Mouse (Mus musculus) hindbrain, embryonic 12.5 days (tissue): Measurements from ENCODE around the gene Camta1. TPM values are rescaled to one million over a fixed set of nuclear protein-coding genes. Genes with fewer than 3 reads are reported as not detected.

Source experiments
- ATAC-seq: fragments of 200-750 bp; cut with Nextera tagmentation; 2 replicates; pipeline ENCODE4 v1.8.0; 2017; ENCODE audit warnings: moderate TSS enrichment; ENCODE audit not compliant: low FRiP score
- H3K27ac ChIP-seq: fragments of 300-500 bp; sonication (generic); 2 replicates; pipeline ENCODE4 v1.5.1; 2016; ENCODE audit warnings: mild to moderate bottlenecking
- H3K27me3 ChIP-seq: fragments of 300-500 bp; sonication (generic); 2 replicates; pipeline ENCODE4 v1.6.1; 2016; ENCODE audit warnings: mild to moderate bottlenecking
- H3K36me3 ChIP-seq: fragments of 300-500 bp; sonication (generic); 2 replicates; pipeline ENCODE4 v1.6.1; 2016; ENCODE audit warnings: mild to moderate bottlenecking
- H3K4me1 ChIP-seq: fragments of 300-500 bp; sonication (generic); 2 replicates; pipeline ENCODE4 v1.6.1; 2016
- H3K4me2 ChIP-seq: fragments of 300-500 bp; sonication (generic); replicated peaks from 2 replicates; pipeline ENCODE4 v1.6.1; 2016; ENCODE audit warnings: mild to moderate bottlenecking
- H3K4me3 ChIP-seq: fragments of 300-500 bp; sonication (generic); 2 replicates; pipeline ENCODE4 v1.5.1; 2016; ENCODE audit warnings: mild to moderate bottlenecking
- H3K9ac ChIP-seq: fragments of 300-500 bp; sonication (generic); 2 replicates; pipeline ENCODE4 v1.6.1; 2016; ENCODE audit warnings: mild to moderate bottlenecking, moderate library complexity
- H3K9me3 ChIP-seq: fragments of 300-500 bp; sonication (generic); replicated peaks from 2 replicates; pipeline ENCODE4 v1.6.1; 2016; ENCODE audit warnings: mild to moderate bottlenecking
- WGBS: fragments of 180-500 bp; shearing (Covaris S2); methylation state at CpG from one replicate; pipeline ENCODE4 v1.1.7; 2016; 5-methylcytosine and 5-hydroxymethylcytosine counted together
- polyA plus RNA-seq: library from polyadenylated mRNA; unstranded; fragments of >200 nt; fragmentation: Nextera tagmentation; extraction: Ambion mirVana; gene quantifications from 2 replicates; pipeline ENCODE4 v1.2.1, GENCODE M21; 2016

The Camta1 gene
- polyA plus RNA-seq, 1 experiment from 2014 or later, result 136 TPM

DNA sequence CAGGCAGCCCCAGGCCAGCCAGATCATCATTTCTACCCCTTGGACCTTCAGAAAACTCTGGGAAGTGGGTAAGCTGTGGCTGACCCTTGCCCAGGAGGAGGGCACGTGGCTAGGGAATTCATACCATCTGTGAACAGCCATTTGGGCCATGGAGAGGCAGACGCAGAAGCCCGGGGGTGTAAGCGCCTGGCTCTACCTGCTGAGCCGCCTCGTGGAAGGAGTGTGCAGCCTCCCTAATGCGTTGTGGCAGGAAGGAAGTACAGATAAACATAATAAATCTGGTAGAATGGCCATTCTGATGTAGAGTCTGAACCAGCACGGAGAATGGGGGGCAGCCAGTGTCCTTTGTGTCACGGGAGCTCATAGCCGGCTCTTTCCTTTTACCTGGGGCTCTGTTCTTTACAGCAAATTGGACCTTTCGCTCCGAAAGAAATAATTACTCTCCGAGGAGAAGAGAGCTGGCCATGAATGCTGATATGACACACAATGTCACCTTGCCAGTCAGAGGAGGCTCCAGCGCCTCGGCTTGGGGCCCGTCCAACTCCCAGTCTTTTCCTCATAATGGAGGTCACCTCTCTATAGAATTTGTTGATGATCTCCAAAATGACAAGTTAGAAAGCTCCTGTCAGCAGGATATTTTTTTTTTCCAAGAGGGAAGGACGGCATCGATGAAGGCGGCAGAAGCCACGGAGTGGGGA, 500.6 kb downstream of the Camta1 start:
- H3K4me2 ChIP-seq, result no peak overlapping the region
- H3K36me3 ChIP-seq, result no peaks in the 10 kb centered on the region
- H3K27me3 ChIP-seq, result no peaks in the 10 kb centered on the region
- ATAC-seq, result no peak
- no peak overlapping the region for H3K9ac ChIP-seq
- 66% methylated on average over 20 of the region's 20 CpGs for WGBS
- H3K4me1 ChIP-seq, result peaks cover 23% of the 10 kb centered on the region
- H3K9me3 ChIP-seq, result no peaks in the 10 kb centered on the region
- H3K27ac ChIP-seq, result peak overlapping the region; percentile 60
- H3K4me3 ChIP-seq, result no peak overlapping the region

- Histone ChIP-seq H3K4me1 (peaks cover 34% of the 10 kb centered on the region), H3K9me3 (no peaks in the 10 kb centered on the region), H3K4me3 (no peak overlapping the region), H3K36me3 (no peaks in the 10 kb centered on the region), H3K27ac (peak overlapping the region; percentile 84), H3K4me2 (no peak overlapping the region), H3K9ac (no peak overlapping the region), H3K27me3 (no peaks in the 10 kb centered on the region)
- 40% methylated on average over 12 of the region's 12 CpGs for WGBS
- ATAC-seq, result 0 out of 2 replicates have a peak, but pooled peaks have one; percentile 2
Observed at GRCm38 (mm10) chr4:151355505-151355904, 506.2 kb downstream of the Camta1 start.

DNA sequence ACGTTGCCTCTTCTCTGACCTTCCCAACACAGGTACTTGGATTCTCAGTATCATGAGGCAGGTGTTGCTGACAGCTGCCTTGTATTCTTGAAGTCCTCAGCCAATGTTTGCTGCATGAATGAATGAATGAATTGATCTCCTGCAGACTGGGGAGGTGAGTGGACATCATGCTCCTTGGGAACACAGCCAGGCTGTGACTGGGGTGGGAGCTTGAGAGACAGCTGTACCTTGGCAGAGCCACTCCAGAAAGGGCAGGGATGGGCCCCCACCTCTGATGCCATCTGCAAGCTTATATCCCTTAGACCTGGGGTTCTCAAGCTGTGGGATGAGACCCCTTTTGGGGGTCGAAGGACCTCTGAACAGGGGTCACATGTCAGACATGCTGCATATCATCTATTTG, 508.9 kb downstream of the Camta1 start:
- H3K4me2 ChIP-seq, result no peak overlapping the region
- H3K27me3 ChIP-seq, result no peaks in the 10 kb centered on the region
- no peaks in the 10 kb centered on the region for H3K9me3 ChIP-seq
- ATAC-seq, result no peak
- H3K9ac ChIP-seq, result no peak overlapping the region
- no peaks in the 10 kb centered on the region for H3K36me3 ChIP-seq
- WGBS, result 77% methylated on average over 2 of the region's 2 CpGs
- no peak overlapping the region for H3K4me3 ChIP-seq
- H3K27ac ChIP-seq, result no peak overlapping the region
- peaks cover 34% of the 10 kb centered on the region for H3K4me1 ChIP-seq

DNA sequence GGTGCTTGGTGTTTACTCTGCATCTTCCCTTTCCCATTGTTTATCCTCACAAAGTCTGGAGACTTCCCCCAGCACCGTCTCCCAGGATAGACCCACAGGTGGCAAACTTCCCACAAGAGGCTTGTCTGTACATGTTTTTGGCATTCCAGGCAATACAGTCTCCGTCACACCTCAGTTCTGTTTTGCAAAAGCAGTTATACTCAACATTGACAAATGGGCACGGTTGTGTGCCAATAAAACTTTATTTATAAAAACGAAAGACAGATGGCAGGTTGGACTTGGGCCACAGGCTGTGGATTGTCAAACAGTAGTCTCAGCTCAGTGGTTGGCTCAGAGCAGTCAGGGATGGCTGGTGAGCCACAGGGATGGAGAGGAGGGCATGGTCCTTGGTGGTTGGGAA, 509.4 kb downstream of the Camta1 start:
- no peak overlapping the region for H3K27ac ChIP-seq

GRCm38 (mm10) chr4:151351757-151352156, 509.9 kb downstream of the Camta1 start:
- ATAC-seq, result no peak
- no peaks in the 10 kb centered on the region for H3K27me3 ChIP-seq
- peaks cover 36% of the 10 kb centered on the region for H3K4me1 ChIP-seq
- no peak overlapping the region for H3K27ac ChIP-seq
- H3K9ac ChIP-seq, result no peak overlapping the region
- H3K36me3 ChIP-seq, result no peaks in the 10 kb centered on the region
- no peaks in the 10 kb centered on the region for H3K9me3 ChIP-seq
- no peak overlapping the region for H3K4me2 ChIP-seq
- no peak overlapping the region for H3K4me3 ChIP-seq
- 64% methylated on average over 12 of the region's 12 CpGs for WGBS

More for the DNA sequence above, 509.4 kb downstream of the Camta1 start:
- ATAC-seq, result no peak
- H3K4me2 ChIP-seq, result no peak overlapping the region
- no peaks in the 10 kb centered on the region for H3K27me3 ChIP-seq
- no peak overlapping the region for H3K9ac ChIP-seq
- 85% methylated on average over 4 of the region's 4 CpGs for WGBS
- no peak overlapping the region for H3K4me3 ChIP-seq
- no peaks in the 10 kb centered on the region for H3K9me3 ChIP-seq
- H3K4me1 ChIP-seq, result peaks cover 34% of the 10 kb centered on the region
- H3K36me3 ChIP-seq, result no peaks in the 10 kb centered on the region

DNA sequence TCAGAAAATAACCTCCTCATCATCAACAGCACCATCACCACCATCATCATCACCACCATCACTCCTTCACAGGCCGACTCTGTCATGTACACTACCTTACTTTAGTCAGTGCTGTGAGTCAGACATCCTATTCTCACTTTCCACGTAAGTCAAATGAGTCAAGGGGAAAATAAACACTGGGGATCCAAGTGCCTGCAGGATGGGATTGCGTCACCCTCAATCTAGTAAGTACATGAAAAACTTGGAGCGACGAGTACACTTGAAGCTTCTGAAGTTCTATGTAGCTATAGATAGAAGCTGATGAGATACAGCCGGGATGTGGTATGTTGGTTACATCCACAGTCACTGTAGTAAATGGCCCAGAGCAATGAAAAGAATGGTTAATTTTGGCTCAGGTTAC, 514.1 kb downstream of the Camta1 start:
- no peak overlapping the region for H3K9ac ChIP-seq
- H3K4me1 ChIP-seq, result peaks cover 19% of the 10 kb centered on the region
- H3K27ac ChIP-seq, result no peak overlapping the region
- no peak for ATAC-seq
- H3K36me3 ChIP-seq, result no peaks in the 10 kb centered on the region
- no peak overlapping the region for H3K4me3 ChIP-seq
- no peaks in the 10 kb centered on the region for H3K9me3 ChIP-seq
- no peak overlapping the region for H3K4me2 ChIP-seq
- WGBS, result 94% methylated on average over 6 of the region's 6 CpGs
- H3K27me3 ChIP-seq, result no peaks in the 10 kb centered on the region

GRCm38 (mm10) chr4:151346673-151347072, 515.0 kb downstream of the Camta1 start:
- no peaks in the 10 kb centered on the region for H3K27me3 ChIP-seq
- H3K9me3 ChIP-seq, result no peaks in the 10 kb centered on the region
- H3K9ac ChIP-seq, result no peak overlapping the region
- H3K4me3 ChIP-seq, result no peak overlapping the region
- H3K27ac ChIP-seq, result no peak overlapping the region
- no peak overlapping the region for H3K4me2 ChIP-seq
- WGBS, result 80% methylated on average over 12 of the region's 12 CpGs
- ATAC-seq, result no peak
- H3K36me3 ChIP-seq, result no peaks in the 10 kb centered on the region
- peaks cover 16% of the 10 kb centered on the region for H3K4me1 ChIP-seq

DNA sequence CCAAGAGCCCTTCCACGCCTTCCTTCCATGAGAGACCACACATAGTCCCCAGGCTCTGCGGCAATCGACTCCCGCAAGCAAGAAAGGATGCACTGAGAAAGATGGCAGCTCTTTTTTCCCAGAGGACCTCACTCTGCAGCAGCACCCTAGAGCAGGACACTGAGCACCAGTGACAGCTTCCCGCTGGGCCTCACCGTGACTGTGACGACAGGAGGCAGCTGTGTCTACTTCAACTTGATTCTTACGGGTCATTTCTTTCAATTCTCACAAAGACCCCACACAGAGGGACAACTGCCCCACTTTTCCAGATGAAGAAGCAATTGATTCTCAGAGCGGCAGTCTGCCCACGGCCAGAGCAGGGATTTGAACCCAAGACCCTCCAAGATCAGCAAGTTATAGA, 516.9 kb downstream of the Camta1 start:
- Histone ChIP-seq H3K9ac (no peak overlapping the region), H3K4me3 (no peak overlapping the region), H3K4me1 (peaks cover 14% of the 10 kb centered on the region), H3K36me3 (no peaks in the 10 kb centered on the region), H3K4me2 (no peak overlapping the region), H3K27ac (no peak overlapping the region), H3K27me3 (no peaks in the 10 kb centered on the region), H3K9me3 (no peaks in the 10 kb centered on the region)
- 50% methylated on average over 10 of the region's 10 CpGs for WGBS
- no peak for ATAC-seq

- Histone ChIP-seq H3K36me3 (no peaks in the 10 kb centered on the region), H3K9me3 (no peaks in the 10 kb centered on the region), H3K4me1 (peaks cover 7% of the 10 kb centered on the region), H3K27ac (no peak overlapping the region), H3K4me3 (no peak overlapping the region), H3K4me2 (no peak overlapping the region), H3K27me3 (peaks cover 6% of the 10 kb centered on the region; the same call in 1 of the 2 replicates), H3K9ac (no peak overlapping the region)
- WGBS, result 88% methylated on average over 7 of the region's 7 CpGs
- ATAC-seq, result no peak
Observed at GRCm38 (mm10) chr4:151339421-151339820, 522.3 kb downstream of the Camta1 start.

DNA sequence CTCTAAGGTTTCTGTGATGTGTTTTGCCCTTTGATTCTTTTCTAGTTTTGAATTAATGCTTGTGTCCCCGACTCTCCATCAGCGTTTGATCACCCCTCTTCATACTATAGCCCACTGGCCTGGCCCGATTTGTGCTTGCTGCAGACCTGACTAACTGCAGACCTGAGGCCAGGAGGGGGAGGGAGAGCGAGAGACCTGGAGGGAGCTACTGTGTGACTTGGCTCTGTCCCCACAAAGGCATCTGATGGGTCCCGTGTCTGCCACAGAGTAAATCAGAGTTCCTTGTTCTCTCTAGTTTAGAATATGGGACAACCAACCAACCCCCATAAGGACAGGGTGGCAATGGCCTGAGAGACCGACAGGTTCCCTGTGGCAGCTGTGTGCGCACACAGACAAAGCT, 522.7 kb downstream of the Camta1 start:
- Histone ChIP-seq H3K9ac (no peak overlapping the region), H3K27me3 (peaks cover 6% of the 10 kb centered on the region; the same call in 1 of the 2 replicates), H3K4me1 (peaks cover 7% of the 10 kb centered on the region), H3K36me3 (no peaks in the 10 kb centered on the region), H3K4me3 (no peak overlapping the region), H3K27ac (no peak overlapping the region), H3K4me2 (no peak overlapping the region), H3K9me3 (no peaks in the 10 kb centered on the region)
- WGBS, result 87% methylated on average over 7 of the region's 7 CpGs
- no peak for ATAC-seq

DNA sequence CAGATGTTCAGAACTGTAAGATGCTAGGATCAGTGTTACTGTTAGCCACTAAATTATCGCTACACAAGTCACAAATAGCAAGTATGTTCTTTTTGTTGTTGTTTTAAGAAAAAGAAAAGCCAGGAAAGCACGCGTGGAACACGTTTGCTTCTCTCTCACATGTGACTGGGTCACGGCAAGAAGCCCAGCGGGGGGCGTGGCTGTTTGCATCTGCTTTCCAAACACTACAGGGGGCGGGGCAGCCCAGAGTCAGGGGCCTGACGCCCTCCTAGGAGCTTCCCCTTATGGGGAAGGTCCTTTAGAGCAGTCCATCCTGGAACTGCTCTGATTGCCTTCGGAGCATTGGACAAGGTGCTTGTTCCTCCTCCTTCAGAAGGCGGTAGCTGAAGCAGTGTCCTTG, 524.1 kb downstream of the Camta1 start:
- 25% methylated on average over 11 of the region's 11 CpGs for WGBS
- Histone ChIP-seq H3K9ac (no peak overlapping the region), H3K4me1 (peaks cover 9% of the 10 kb centered on the region), H3K27me3 (peaks cover 6% of the 10 kb centered on the region; the same call in 1 of the 2 replicates), H3K27ac (no peak overlapping the region), H3K4me2 (no peak overlapping the region), H3K4me3 (no peak overlapping the region), H3K9me3 (no peaks in the 10 kb centered on the region), H3K36me3 (no peaks in the 10 kb centered on the region)
- ATAC-seq, result no peak

- no peaks in the 10 kb centered on the region for H3K36me3 ChIP-seq
- H3K9ac ChIP-seq, result no peak overlapping the region
- no peak overlapping the region for H3K4me2 ChIP-seq
- no peaks in the 10 kb centered on the region for H3K9me3 ChIP-seq
- ATAC-seq, result no peak
- 85% methylated on average over 13 of the region's 13 CpGs for WGBS
- peaks cover 6% of the 10 kb centered on the region; the same call in 1 of the 2 replicates for H3K27me3 ChIP-seq
- H3K4me3 ChIP-seq, result no peak overlapping the region
- no peak overlapping the region for H3K27ac ChIP-seq
- H3K4me1 ChIP-seq, result peaks cover 11% of the 10 kb centered on the region
Observed at GRCm38 (mm10) chr4:151336413-151336812, 525.3 kb downstream of the Camta1 start.
